ENCODE assay signal across 11 mouse cellular contexts in the genomic region with DNA sequence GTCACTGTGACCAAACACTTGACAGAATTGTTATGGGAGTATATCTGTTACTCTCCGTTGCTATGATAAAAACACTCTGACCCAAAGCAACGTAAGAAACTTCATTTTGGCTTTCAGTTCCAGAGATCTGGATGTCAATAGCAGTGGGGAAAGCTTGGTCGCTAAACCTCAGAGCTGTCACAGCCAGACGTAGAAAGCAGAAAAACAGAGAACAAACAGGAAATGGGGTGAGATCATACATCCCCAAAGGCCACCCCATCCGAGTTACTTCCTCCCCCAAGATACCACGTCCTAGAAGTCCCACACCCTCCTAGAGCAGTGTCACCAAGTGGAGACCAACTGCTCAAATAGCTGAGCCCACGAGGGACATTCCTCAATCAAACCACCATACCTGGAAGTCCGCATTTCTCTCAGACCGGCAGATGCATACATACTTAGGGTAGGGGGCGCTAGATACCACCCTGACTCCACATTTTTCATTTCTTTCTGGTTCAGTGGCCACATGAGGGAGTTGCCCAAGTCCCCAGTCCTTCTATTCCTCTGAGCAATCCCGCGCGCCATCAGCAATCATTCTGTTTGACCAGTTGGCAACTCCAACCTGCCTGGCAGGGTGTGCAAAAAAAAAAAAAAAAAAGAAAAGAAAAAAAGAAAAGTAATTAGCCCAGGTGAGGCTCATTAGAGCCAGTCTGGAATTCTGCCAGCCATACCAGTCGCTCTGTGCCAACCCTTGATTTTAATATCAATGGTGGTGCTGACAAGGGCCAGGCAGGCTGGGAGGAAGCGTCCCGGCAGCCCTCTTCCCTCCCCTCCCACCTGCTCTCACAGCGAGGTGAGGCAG.
DNase-seq lines count a peak whose midpoint lies in the region; ATAC-seq and TF ChIP-seq lines count a peak whose summit lies in the region.
"Had no signal": no experiment of that assay in that cellular context is flagged by ENCODE, and none has a peak within 500 bp of the region (broad histone marks: within the 10 kb centered on the region; RNA-seq: fewer than 3 reads in every experiment).

No protein-coding gene starts in this region.

- no peaks in the 10 kb centered on the region for H3K9me3 ChIP-seq in liver, embryonic 14.5 days (ENCODE audit: control insufficient read depth, low read length)

- 0 out of 2 replicates have a peak, but pooled peaks have one; percentile 19 for TF ChIP-seq CTCF in liver, embryonic 14.5 days (IDR thresholded peaks at IDR 0.05; ENCODE audit: low read depth)

- 29% methylated on average over 17 of the region's 17 CpGs for WGBS in liver, embryonic 14.5 days (ENCODE audit: insufficient replicate concordance)

- no peaks in the 10 kb centered on the region for H3K4me1 ChIP-seq in liver, embryonic 14.5 days (replicated peaks; ENCODE audit: control insufficient read depth in 2 of 2, insufficient read depth in 2 of 2, low read length in 1 of 2)

- no peak overlapping the region for H3K4me3 ChIP-seq in liver, embryonic 14.5 days (ENCODE audit: insufficient read depth in 1 of 2, low read depth in 2 of 2, low read length in 2 of 2)

- H3K27me3 ChIP-seq in liver, embryonic 14.5 days (ENCODE audit: control insufficient read depth, insufficient read depth, low read length): no peaks in the 10 kb centered on the region

- no peak overlapping the region for H3K27ac ChIP-seq in liver, embryonic 14.5 days

- no peak overlapping the region for H3K4me2 ChIP-seq in liver, embryonic 14.5 days (ENCODE audit: low read depth)

- no peaks in the 10 kb centered on the region for H3K36me3 ChIP-seq in liver, embryonic 14.5 days (replicated peaks; ENCODE audit: control insufficient read depth, insufficient read depth, low read depth)

- no peak for ATAC-seq in cerebellum, adult (ENCODE audit: insufficient number of reproducible peaks, low FRiP score, low TSS enrichment)
- ATAC-seq in liver, embryonic 14.5 days (ENCODE audit: insufficient read depth): no peak
- peak; percentile 52 for ATAC-seq in granulocyte monocyte progenitor cell, adult 5-6 weeks (replicated peaks; ENCODE audit: poor library complexity, severe bottlenecking)

- peak; percentile 17 to 45 for DNase-seq in cerebellum, postnatal 14 days
- no peak for DNase-seq in liver, embryonic 14.5 days (ENCODE audit: low read depth in 3 of 3, low spot score in 3 of 3)
- no peak for DNase-seq in liver
- DNase-seq in T-cell, adult 2 months (ENCODE audit: low spot score): peak; percentile 68
- no peak for DNase-seq in frontal cortex, postnatal 10 days (ENCODE audit: low spot score in 2 of 2)
- DNase-seq in cerebellum, adult 9-11 months: no peak
- DNase-seq: cerebellum, adult 2 months; gastrocnemius, postnatal 10 days; lung, postnatal 14 days had no signal

- H3K9ac ChIP-seq in liver, embryonic 14.5 days (replicated peaks): no peak overlapping the region

- TF ChIP-seq EP300 in liver, embryonic 14.5 days (IDR thresholded peaks at IDR 0.05; ENCODE audit: low read depth): no peak

Comparison
In these comparisons a context has a peak if more than half of its experiments do, and no peak if none do; other contexts are left out.
1. DNase-seq: peak in cerebellum, postnatal 14 days (2 of 2) and T-cell, adult 2 months (single experiment); none in liver, embryonic 14.5 days (0 of 3), liver (single experiment), frontal cortex, postnatal 10 days (0 of 2) and cerebellum, adult 9-11 months (single experiment).